Mouse (Mus musculus): ENCODE measurements around the gene C130026I21Rik. TPM values are rescaled to one million over a fixed set of nuclear protein-coding genes. Genes with fewer than 3 reads are reported as not detected.
"Not testable (repeated sequence)": the region's sequence is repeated elsewhere in the genome, so short reads cannot be mapped to it uniquely, and the experiment has no call there.

C130026I21Rik gene
- polyA plus RNA-seq, 1 experiment from 2014 or later, result 0.33 TPM

GRCm38 (mm10) chr1:85092169-85092568, 178.2 kb downstream of the C130026I21Rik start:
- not testable (repeated sequence) for H3K36me3 ChIP-seq (replicated peaks; ENCODE audit: control insufficient read depth, insufficient read depth); DNase-seq (ENCODE audit: low spot score); H3K4me2 ChIP-seq (replicated peaks); H3K27me3 ChIP-seq (ENCODE audit: control insufficient read depth, insufficient read depth, low read length); H3K27ac ChIP-seq; H3K9ac ChIP-seq; H3K9me3 ChIP-seq (ENCODE audit: control insufficient read depth, low read length); H3K4me1 ChIP-seq (replicated peaks; ENCODE audit: control insufficient read depth, insufficient read depth, low read length); H3K4me3 ChIP-seq (replicated peaks; ENCODE audit: low read length); ATAC-seq (ENCODE audit: low FRiP score)
- WGBS, result 47% methylated on average over 1 of the region's 3 CpGs

- WGBS, result 75% methylated on average over 1 of the region's 1 CpGs
- ATAC-seq (ENCODE audit: low FRiP score); DNase-seq (ENCODE audit: low spot score); H3K4me1 ChIP-seq (replicated peaks; ENCODE audit: control insufficient read depth, insufficient read depth, low read length); H3K9ac ChIP-seq; H3K4me3 ChIP-seq (replicated peaks; ENCODE audit: low read length); H3K4me2 ChIP-seq (replicated peaks); H3K27me3 ChIP-seq (ENCODE audit: control insufficient read depth, insufficient read depth, low read length); H3K36me3 ChIP-seq (replicated peaks; ENCODE audit: control insufficient read depth, insufficient read depth); H3K27ac ChIP-seq; H3K9me3 ChIP-seq (ENCODE audit: control insufficient read depth, low read length): not testable (repeated sequence)
These were observed 184.2 kb downstream of the C130026I21Rik start for GRCm38 (mm10) chr1:85086211-85086610.

GRCm38 (mm10) chr1:85084803-85085202, 185.6 kb downstream of the C130026I21Rik start:
- not testable (repeated sequence) for H3K4me1 ChIP-seq (replicated peaks; ENCODE audit: control insufficient read depth, insufficient read depth, low read length); H3K9me3 ChIP-seq (ENCODE audit: control insufficient read depth, low read length); H3K27me3 ChIP-seq (ENCODE audit: control insufficient read depth, insufficient read depth, low read length); H3K36me3 ChIP-seq (replicated peaks; ENCODE audit: control insufficient read depth, insufficient read depth); H3K4me3 ChIP-seq (replicated peaks; ENCODE audit: low read length); H3K27ac ChIP-seq; H3K4me2 ChIP-seq (replicated peaks); H3K9ac ChIP-seq; ATAC-seq (ENCODE audit: low FRiP score); DNase-seq (ENCODE audit: low spot score)
- whole genome bisulfite sequencing, result 65% methylated on average over 3 of the region's 3 CpGs

GRCm38 (mm10) chr1:85073099-85073498, 197.3 kb downstream of the C130026I21Rik start:
- WGBS, result 66% methylated on average over 3 of the region's 3 CpGs
- H3K9me3 ChIP-seq (ENCODE audit: control insufficient read depth, low read length); H3K36me3 ChIP-seq (replicated peaks; ENCODE audit: control insufficient read depth, insufficient read depth); DNase-seq (ENCODE audit: low spot score); H3K4me2 ChIP-seq (replicated peaks); H3K4me1 ChIP-seq (replicated peaks; ENCODE audit: control insufficient read depth, insufficient read depth, low read length); ATAC-seq (ENCODE audit: low FRiP score); H3K27me3 ChIP-seq (ENCODE audit: control insufficient read depth, insufficient read depth, low read length); H3K9ac ChIP-seq; H3K27ac ChIP-seq; H3K4me3 ChIP-seq (replicated peaks; ENCODE audit: low read length): not testable (repeated sequence)

GRCm38 (mm10) chr1:85071690-85072089, 198.7 kb downstream of the C130026I21Rik start:
- H3K4me1 ChIP-seq (replicated peaks; ENCODE audit: control insufficient read depth, insufficient read depth, low read length); H3K36me3 ChIP-seq (replicated peaks; ENCODE audit: control insufficient read depth, insufficient read depth); H3K27me3 ChIP-seq (ENCODE audit: control insufficient read depth, insufficient read depth, low read length); H3K27ac ChIP-seq; H3K9me3 ChIP-seq (ENCODE audit: control insufficient read depth, low read length); H3K4me3 ChIP-seq (replicated peaks; ENCODE audit: low read length); ATAC-seq (ENCODE audit: low FRiP score); H3K9ac ChIP-seq; DNase-seq (ENCODE audit: low spot score); H3K4me2 ChIP-seq (replicated peaks): not testable (repeated sequence)
- WGBS, result 66% methylated on average over 3 of the region's 3 CpGs

GRCm38 (mm10) chr1:85035801-85036200, 234.6 kb downstream of the C130026I21Rik start:
- H3K27me3 ChIP-seq (ENCODE audit: control insufficient read depth, insufficient read depth, low read length); H3K9ac ChIP-seq; H3K36me3 ChIP-seq (replicated peaks; ENCODE audit: control insufficient read depth, insufficient read depth); ATAC-seq (ENCODE audit: low FRiP score); H3K27ac ChIP-seq; H3K4me1 ChIP-seq (replicated peaks; ENCODE audit: control insufficient read depth, insufficient read depth, low read length); H3K9me3 ChIP-seq (ENCODE audit: control insufficient read depth, low read length); H3K4me2 ChIP-seq (replicated peaks); DNase-seq (ENCODE audit: low spot score); H3K4me3 ChIP-seq (replicated peaks; ENCODE audit: low read length): not testable (repeated sequence)
- 79% methylated on average over 4 of the region's 6 CpGs for WGBS

- 91% methylated on average over 3 of the region's 4 CpGs for WGBS
- not testable (repeated sequence) for H3K4me2 ChIP-seq (replicated peaks); H3K27ac ChIP-seq; H3K9me3 ChIP-seq (ENCODE audit: control insufficient read depth, low read length); H3K9ac ChIP-seq; H3K36me3 ChIP-seq (replicated peaks; ENCODE audit: control insufficient read depth, insufficient read depth); ATAC-seq (ENCODE audit: low FRiP score); H3K4me1 ChIP-seq (replicated peaks; ENCODE audit: control insufficient read depth, insufficient read depth, low read length); DNase-seq (ENCODE audit: low spot score); H3K4me3 ChIP-seq (replicated peaks; ENCODE audit: low read length); H3K27me3 ChIP-seq (ENCODE audit: control insufficient read depth, insufficient read depth, low read length)
These were observed 236.0 kb downstream of the C130026I21Rik start for GRCm38 (mm10) chr1:85034394-85034793.

- not testable (repeated sequence) for H3K9me3 ChIP-seq (ENCODE audit: control insufficient read depth, low read length)
- WGBS, result 90% methylated on average over 4 of the region's 6 CpGs
These were observed 236.8 kb downstream of the C130026I21Rik start for GRCm38 (mm10) chr1:85033616-85034015.

GRCm38 (mm10) chr1:85030211-85030610, 240.2 kb downstream of the C130026I21Rik start:
- not testable (repeated sequence) for H3K27me3 ChIP-seq (ENCODE audit: control insufficient read depth, insufficient read depth, low read length); H3K4me3 ChIP-seq (replicated peaks; ENCODE audit: low read length); H3K9ac ChIP-seq; DNase-seq (ENCODE audit: low spot score); H3K4me2 ChIP-seq (replicated peaks); H3K4me1 ChIP-seq (replicated peaks; ENCODE audit: control insufficient read depth, insufficient read depth, low read length); H3K36me3 ChIP-seq (replicated peaks; ENCODE audit: control insufficient read depth, insufficient read depth); H3K27ac ChIP-seq; H3K9me3 ChIP-seq (ENCODE audit: control insufficient read depth, low read length); ATAC-seq (ENCODE audit: low FRiP score)
- 55% methylated on average over 12 of the region's 14 CpGs for WGBS

More at GRCm38 (mm10) chr1:85033616-85034015, 236.8 kb downstream of the C130026I21Rik start:
- DNase-seq (ENCODE audit: low spot score); ATAC-seq (ENCODE audit: low FRiP score); H3K27me3 ChIP-seq (ENCODE audit: control insufficient read depth, insufficient read depth, low read length); H3K27ac ChIP-seq; H3K4me2 ChIP-seq (replicated peaks); H3K4me3 ChIP-seq (replicated peaks; ENCODE audit: low read length); H3K9ac ChIP-seq; H3K36me3 ChIP-seq (replicated peaks; ENCODE audit: control insufficient read depth, insufficient read depth); H3K4me1 ChIP-seq (replicated peaks; ENCODE audit: control insufficient read depth, insufficient read depth, low read length): not testable (repeated sequence)

- H3K4me2 ChIP-seq (replicated peaks); H3K4me1 ChIP-seq (replicated peaks; ENCODE audit: control insufficient read depth, insufficient read depth, low read length); ATAC-seq (ENCODE audit: low FRiP score); H3K27me3 ChIP-seq (ENCODE audit: control insufficient read depth, insufficient read depth, low read length); H3K27ac ChIP-seq; H3K9me3 ChIP-seq (ENCODE audit: control insufficient read depth, low read length); H3K4me3 ChIP-seq (replicated peaks; ENCODE audit: low read length); DNase-seq (ENCODE audit: low spot score); H3K9ac ChIP-seq; H3K36me3 ChIP-seq (replicated peaks; ENCODE audit: control insufficient read depth, insufficient read depth): not testable (repeated sequence)
- WGBS, result 97% methylated on average over 12 of the region's 13 CpGs
These were observed 258.4 kb downstream of the C130026I21Rik start for GRCm38 (mm10) chr1:85011933-85012332.

Measured in hindbrain, embryonic 14.5 days (tissue).